Mouse (Mus musculus): Measurements from ENCODE around the gene Gmeb2.

Gmeb2 gene

GRCm38 (mm10) chr2:181274639-181275038 lies 13.2 kb downstream of the Gmeb2 start:
- DNase-seq (ENCODE audit: low read depth, low spot score) = no peak

DNA sequence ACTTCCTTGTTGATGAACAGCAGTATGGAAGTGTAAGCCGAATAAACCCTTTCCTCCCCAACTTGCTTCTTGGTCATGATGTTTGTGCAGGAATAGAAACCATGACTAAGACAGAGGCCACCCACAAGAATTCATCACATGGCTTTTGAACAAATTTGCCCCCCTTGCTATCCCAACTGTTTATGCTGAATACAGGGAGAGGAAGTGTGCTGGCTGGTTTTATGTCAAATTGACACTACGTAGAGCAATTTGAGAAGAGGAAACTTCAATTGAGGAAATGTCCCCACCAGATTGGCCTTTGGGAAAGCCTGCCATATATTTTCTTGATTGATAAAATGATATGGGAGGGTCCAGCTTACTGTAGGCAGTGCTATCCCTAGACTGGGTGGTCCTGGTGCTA lies 14.0 kb downstream of the Gmeb2 start:
- no peak for DNase-seq (ENCODE audit: low read depth, low spot score)

DNA sequence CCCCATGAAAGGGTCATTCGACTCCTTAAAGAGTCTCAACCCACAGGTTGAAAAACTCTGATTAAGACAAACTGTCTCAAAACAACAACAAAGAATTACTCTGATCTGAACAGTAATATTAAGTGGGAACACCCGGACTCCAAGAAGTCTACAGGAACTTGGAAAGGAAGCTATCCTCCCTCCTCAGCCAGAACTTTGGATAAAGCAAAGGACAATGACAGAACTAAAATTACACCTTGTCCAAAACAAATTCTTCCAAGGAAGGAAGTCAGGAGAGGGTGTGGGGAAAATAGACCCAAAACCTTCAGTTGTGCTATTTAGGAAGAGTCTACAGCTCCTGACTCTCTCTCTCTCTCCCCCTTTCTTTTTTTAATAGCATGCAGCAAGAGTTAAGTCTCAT lies 15.7 kb downstream of the Gmeb2 start:
- DNase-seq (ENCODE audit: low read depth, low spot score) = no peak

- no peak for DNase-seq (ENCODE audit: low read depth, low spot score)
Observed at GRCm38 (mm10) chr2:181266839-181267238, 21.0 kb downstream of the Gmeb2 start.

DNA sequence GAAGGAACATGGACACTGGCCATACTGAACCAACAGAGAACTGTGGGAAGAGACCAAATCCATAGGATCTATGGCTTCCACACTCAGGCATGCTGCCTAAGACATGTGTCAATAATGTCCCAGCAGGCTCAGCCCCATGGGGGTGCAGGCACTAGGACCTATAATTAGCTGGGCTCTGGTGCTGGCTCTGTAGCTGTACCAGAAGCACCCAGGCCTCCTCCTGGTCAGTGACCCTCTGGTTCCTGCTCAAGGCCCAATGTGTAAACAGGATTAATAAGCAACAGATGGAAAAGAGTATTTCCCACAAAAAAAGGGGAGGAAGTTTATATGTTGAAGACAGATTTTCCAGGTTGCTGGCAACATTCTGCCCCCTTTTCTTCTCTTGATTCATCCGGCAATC lies 34.6 kb downstream of the Gmeb2 start:
- DNase-seq (ENCODE audit: low read depth, low spot score) = no peak

GRCm38 (mm10) chr2:181251841-181252240 lies 36.0 kb downstream of the Gmeb2 start:
- DNase-seq (ENCODE audit: low read depth, low spot score) = no peak

GRCm38 (mm10) chr2:181249217-181249616 lies 38.6 kb downstream of the Gmeb2 start:
- DNase-seq (ENCODE audit: low read depth, low spot score) = no peak

DNA sequence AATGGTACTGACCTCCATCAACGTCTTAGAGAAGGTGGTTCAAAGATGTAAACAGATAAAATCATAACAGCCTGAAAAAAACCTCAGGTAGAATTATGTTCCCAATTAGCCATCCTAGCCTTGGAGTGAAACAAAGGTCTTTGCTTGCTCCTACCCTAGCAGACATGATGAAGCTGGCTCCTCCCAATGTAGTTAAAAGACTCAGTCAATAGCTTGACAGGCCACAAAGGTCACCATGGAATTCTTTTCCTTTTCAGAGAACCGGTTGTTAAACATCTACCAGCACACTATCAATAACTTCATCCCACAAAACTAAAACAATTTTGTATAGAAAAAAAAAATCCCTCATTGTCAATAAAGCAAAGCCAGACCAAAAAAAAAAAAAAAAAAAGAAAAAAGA lies 42.8 kb downstream of the Gmeb2 start:
- no peak for DNase-seq (ENCODE audit: low read depth, low spot score)

- DNase-seq (ENCODE audit: low read depth, low spot score) = peak; percentile 72
Observed at GRCm38 (mm10) chr2:181243706-181244394, 44.0 kb downstream of the Gmeb2 start.

- no peak for DNase-seq (ENCODE audit: low read depth, low spot score)
Observed at GRCm38 (mm10) chr2:181242314-181242665, 45.5 kb downstream of the Gmeb2 start.

DNA sequence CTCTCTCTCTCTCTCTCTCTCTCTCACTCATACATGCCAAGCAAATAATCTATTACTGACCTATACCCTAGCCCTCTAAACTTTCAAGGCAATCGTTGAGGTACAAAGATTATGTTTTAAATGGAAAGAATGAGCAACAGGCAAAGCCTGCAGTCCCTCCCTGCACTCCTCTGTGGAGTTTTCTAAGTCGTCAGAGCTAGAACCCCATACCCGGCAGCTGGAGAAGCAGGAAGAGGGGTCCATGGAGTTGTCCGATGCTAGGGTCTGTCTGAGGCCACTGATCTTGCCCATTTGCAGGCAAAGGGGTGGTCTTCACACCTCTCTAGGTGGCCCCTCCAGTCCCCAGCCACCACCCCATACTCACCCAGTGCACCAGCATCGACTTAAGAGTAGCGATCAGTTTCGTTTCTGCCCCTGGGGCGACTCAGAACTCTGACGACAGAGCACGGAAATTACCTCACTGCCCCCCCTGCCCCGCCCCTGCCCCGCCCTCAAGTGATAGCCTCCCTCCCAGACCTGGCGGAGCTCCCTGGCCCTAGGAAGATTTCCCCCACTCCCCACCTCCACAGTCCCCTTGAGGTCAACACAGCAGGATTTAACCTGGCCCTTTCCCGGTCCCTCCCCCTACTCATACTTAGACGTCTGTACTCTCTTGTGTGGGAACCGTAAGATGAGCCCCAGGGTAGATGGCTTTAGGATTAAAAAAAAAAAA lies 46.1 kb downstream of the Gmeb2 start, which contains the start of gene Helz2:
Gene Helz2 (minus strand): TSS at position 426 of the 712 bp plus-strand sequence.
- peak; percentile 38 for DNase-seq (ENCODE audit: low read depth, low spot score)

DNA sequence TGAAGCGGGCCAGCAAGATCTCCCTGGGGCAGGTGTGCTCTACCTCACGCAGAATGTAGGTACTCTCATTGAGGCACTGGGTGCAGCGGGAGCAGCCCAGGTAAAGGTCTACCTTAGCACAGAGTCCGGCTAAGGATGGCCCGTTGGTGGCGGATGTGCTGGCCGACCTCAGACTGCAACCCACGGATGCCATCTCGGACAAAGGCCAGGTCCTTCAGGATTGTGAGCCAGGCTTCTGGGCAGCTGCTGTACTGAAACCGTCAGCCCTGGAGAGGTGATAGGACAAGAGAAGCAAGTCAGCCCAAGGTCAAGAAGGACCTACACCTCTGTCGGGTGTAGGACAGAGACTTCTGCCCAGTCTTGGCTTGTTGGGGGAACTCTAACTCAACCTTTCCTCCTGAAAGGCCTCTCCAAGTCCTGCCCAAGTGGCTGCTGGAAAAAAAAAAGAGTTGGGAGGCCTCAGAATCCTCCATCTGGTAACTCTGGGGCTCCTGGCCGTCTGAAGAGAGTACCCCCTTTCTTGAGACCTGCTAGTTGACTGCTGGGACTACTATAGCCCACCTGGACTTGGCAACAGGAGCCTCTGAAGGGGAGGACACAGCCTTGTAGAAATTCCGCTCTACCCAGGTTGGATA lies 46.9 kb downstream of the Gmeb2 start:
- no peak for DNase-seq (ENCODE audit: low read depth, low spot score)

DNA sequence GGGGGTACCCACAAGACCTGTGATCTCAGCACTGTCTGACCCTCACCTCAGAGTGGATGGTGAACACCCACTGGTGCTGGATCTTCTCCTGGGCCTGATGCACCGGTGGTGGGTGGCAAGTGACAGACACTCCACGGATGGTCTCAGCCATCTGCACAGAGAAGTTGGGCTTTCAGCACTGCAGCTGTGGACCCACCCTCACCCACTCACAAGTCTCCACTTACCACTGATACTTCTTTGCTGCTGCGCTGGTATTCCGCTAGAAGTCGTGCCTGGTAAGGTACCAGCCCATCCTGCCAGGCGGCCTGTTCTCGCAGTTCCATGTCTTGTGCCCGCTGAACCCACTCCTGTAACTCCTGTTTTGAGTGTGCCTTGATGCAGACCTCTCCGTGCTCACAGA lies 48.6 kb downstream of the Gmeb2 start:
- DNase-seq (ENCODE audit: low read depth, low spot score) = no peak

GRCm38 (mm10) chr2:181238861-181239260 lies 49.0 kb downstream of the Gmeb2 start:
- no peak for DNase-seq (ENCODE audit: low read depth, low spot score)

GRCm38 (mm10) chr2:181238091-181238610 lies 49.7 kb downstream of the Gmeb2 start:
- DNase-seq (ENCODE audit: low read depth, low spot score) = no peak

DNA sequence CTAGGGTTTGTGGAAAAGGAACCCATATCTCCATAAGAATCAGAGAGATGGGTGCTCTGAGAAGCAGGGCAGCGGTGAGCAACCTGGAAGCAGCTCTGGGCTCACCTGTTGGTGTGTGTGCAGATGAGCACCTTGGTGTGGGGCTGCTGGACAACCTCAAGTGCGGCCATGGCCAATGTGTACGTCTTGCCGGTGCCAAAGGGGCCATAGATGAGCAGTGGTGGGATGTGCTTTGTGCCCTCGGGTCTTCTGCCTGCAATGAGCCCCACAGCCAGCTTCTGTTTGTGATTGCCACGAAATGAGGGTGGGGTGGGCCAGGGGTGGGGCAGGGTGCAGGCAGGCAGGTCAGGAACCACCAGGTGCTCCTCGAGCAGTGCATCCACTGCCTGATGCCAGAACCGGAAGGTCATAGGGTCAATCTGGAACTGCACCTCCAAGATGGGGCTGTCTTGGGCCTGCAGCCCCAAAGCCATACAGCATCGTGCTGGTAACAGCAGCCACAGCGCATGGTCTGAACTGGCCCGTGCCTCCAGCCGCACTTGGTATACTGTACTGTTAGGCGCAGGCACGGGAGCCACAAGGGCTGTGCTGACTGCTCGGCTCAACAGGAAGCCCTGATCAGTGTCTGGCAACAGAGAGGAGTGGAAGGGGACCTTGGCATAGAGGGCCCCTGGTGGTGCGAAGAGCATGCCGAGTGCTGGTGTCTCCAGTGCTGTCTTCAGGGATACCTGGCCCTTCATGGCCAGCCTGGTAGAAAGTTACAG lies 50.4 kb downstream of the Gmeb2 start:
- no peak for DNase-seq (ENCODE audit: low read depth, low spot score)

DNA sequence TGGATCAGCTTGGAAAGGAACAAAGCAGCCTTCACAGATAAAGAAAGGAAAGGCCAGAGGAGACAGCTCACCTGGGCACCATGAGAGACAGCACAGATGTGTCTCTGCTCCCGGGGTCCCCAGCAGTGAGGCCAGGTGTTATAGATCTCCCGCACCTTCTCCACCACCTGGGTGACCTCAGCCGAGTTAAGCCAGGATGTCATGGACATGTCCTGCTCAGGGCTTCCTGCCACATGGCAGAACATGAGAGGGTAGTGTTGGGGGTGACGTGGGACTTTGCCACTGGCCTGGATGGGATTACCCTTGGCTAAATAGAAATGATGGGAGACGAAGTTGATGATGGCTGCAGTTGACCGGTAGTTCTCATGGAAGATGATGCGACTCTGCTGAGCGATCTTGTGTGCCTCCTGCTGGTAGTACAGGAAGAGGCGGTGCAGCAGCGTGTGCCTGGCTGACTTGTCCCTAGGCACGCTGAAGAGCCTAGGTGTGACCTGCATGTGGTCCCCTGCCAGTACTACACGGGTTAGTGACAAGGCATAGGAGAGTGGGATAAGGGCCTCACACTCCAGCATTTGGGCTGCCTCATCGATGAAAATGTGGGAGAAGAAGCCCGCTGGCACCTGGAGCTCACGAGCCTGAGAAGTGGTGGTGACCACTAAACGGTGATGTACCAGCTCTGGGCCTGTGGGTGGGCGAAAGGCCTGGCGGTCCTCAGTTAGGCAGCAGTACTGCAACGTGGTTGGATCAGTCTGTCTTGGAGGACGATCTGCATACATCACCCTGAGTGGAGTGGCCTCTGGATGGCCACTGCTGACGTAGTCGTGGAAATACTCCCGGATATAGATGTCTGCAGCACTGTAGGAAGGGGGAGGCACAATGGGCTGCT lies 51.9 kb downstream of the Gmeb2 start:
- DNase-seq (ENCODE audit: low read depth, low spot score) = peak; percentile 29

GRCm38 (mm10) chr2:181234680-181235079 lies 53.2 kb downstream of the Gmeb2 start:
- DNase-seq (ENCODE audit: low read depth, low spot score) = no peak

DNA sequence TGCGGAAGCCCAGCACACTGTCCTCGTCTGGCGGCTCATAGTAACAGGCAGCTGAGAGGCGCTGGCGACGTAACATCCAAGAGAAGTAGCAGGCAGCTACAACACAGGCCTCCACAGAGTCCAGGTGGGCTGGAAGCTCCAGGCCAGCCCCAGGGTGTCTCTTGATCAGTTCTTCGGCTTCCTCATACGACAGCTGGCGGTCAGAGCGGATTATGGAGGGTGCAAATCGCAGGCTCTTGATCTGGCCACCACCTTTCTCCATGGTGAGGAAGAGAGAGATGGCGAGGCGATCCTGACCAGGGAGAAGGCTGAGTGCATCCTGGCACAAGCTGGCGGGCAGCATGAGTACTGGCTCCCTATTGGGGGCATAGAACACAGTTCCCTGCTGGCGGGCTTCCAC lies 54.4 kb downstream of the Gmeb2 start:
- no peak for DNase-seq (ENCODE audit: low read depth, low spot score)

DNA sequence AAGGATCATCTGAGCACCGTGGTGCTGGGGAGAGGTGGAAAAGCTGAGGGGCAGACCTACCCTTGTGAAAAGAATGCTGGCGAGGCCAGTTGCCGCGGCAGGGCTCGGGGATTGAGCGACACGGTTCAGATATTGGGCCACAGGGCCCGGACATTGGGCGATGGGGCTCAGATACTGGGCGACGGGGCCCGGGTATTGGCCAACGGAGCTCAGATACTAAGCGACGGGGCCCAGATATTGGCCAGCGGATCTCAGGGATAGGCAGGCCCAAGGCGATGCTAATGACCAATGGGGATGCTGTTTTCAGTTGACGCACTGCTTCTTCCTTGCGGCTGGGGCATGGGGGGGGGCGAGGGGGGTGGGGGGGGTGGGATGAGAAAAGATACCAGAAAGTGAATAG lies 56.7 kb downstream of the Gmeb2 start:
- DNase-seq (ENCODE audit: low read depth, low spot score) = no peak

- no peak for DNase-seq (ENCODE audit: low read depth, low spot score)
Observed at GRCm38 (mm10) chr2:181228335-181228734, 59.5 kb downstream of the Gmeb2 start.

Data from ES-CJ7 (cell line).